27 mouse cellular contexts compared by ENCODE assay signal in genomic region chr2:33589280-33589679, GRCm38 (mm10). TPM values are rescaled to one million over a fixed set of nuclear protein-coding genes. Genes with fewer than 3 reads are reported as not detected.
"Had no signal": no experiment of that assay in that cellular context is flagged by ENCODE, and none has a peak within 500 bp of the region (broad histone marks: within the 10 kb centered on the region; RNA-seq: fewer than 3 reads in every experiment).

No protein-coding gene starts in this region.

- H3K4me2 ChIP-seq: heart, embryonic 12.5 days; hindbrain, embryonic 12.5 days; hindbrain, embryonic 15.5 days; kidney, embryonic 15.5 days; limb, embryonic 12.5 days; liver, embryonic 11.5 days; liver, embryonic 13.5 days had no signal

- H3K27me3 ChIP-seq: limb, embryonic 12.5 days had no signal

- ATAC-seq: intestine, embryonic 16.5 days had no signal

- H3K4me3 ChIP-seq: heart, embryonic 10.5 days; heart, embryonic 12.5 days; hindbrain, embryonic 12.5 days; hindbrain, embryonic 15.5 days; kidney, embryonic 15.5 days; limb, embryonic 12.5 days; liver, embryonic 13.5 days had no signal

- H3K36me3 ChIP-seq: heart, embryonic 10.5 days; heart, embryonic 12.5 days; hindbrain, embryonic 12.5 days; hindbrain, embryonic 15.5 days; kidney, embryonic 15.5 days; limb, embryonic 12.5 days; liver, embryonic 13.5 days had no signal

- H3K9ac ChIP-seq: heart, embryonic 12.5 days; hindbrain, embryonic 12.5 days; hindbrain, embryonic 15.5 days; kidney, embryonic 15.5 days; limb, embryonic 12.5 days; liver, embryonic 13.5 days had no signal

- H3K27ac ChIP-seq: heart, embryonic 10.5 days; hindbrain, embryonic 12.5 days; hindbrain, embryonic 15.5 days; kidney, embryonic 15.5 days; kidney, postnatal 0 days; limb, embryonic 12.5 days; liver, embryonic 13.5 days had no signal

- H3K9me3 ChIP-seq: heart, embryonic 10.5 days; heart, embryonic 12.5 days; hindbrain, embryonic 12.5 days; hindbrain, embryonic 15.5 days; kidney, embryonic 15.5 days; limb, embryonic 12.5 days; liver, embryonic 13.5 days had no signal

- DNase-seq: gastrocnemius, postnatal 14 days; gastrocnemius, postnatal 36 days; heart, adult 11 months; heart, postnatal 10 days; kidney, adult 11 months; kidney, adult 2 months; kidney, adult 9 months; kidney, postnatal 14 days; kidney, postnatal 36 days; layer of hippocampus, adult 9-11 months; layer of hippocampus, postnatal 36 days; left cerebral cortex, postnatal 4 days; liver; liver, embryonic 13.5 days had no signal

RNA-seq across cellular contexts. Expression of gene Lmx1b, which starts 51.0 kb away (rescaled TPM):
- total RNA-seq: heart, postnatal 10 days; hematopoietic stem cell, adult 5-6 weeks had no signal
- polyA plus RNA-seq: gonadal fat pad, adult 2 months; heart, embryonic 16.5 days; intestine, embryonic 14.5 days; intestine, embryonic 16.5 days; liver, embryonic 13.5 days had no signal
